Comparison of ENCODE assay signal across 19 mouse cellular contexts in genomic region chr7:139126549-139126948, GRCm38 (mm10). TPM values are rescaled to one million over a fixed set of nuclear protein-coding genes. Genes with fewer than 3 reads are reported as not detected.
A peak's percentile ranks its signal among the peaks of the same experiment; 100 is the strongest.
DNase-seq lines count a peak whose midpoint lies in the region; ATAC-seq and TF ChIP-seq lines count a peak whose summit lies in the region.
"Had no signal": no experiment of that assay in that cellular context is flagged by ENCODE, and none has a peak within 500 bp of the region (broad histone marks: within the 10 kb centered on the region; RNA-seq: fewer than 3 reads in every experiment).

No protein-coding gene starts in this region.

- TF ChIP-seq CTCF in hindbrain, postnatal 0 days (IDR thresholded peaks at IDR 0.05; ENCODE audit: low read depth): no peak
- no peak for TF ChIP-seq CTCF in left cerebral cortex, adult 2 months (IDR thresholded peaks at IDR 0.05)

- peaks cover 8% of the 10 kb centered on the region; the same call in 1 of the 2 replicates for H3K4me1 ChIP-seq in forebrain, embryonic 16.5 days (replicated peaks; ENCODE audit: control insufficient read depth, insufficient read depth, low read length)
- H3K4me1 ChIP-seq in forebrain, embryonic 14.5 days (ENCODE audit: control insufficient read depth, insufficient read depth, low read length): peaks cover 6% of the 10 kb centered on the region; the same call in 1 of the 2 replicates
- 0 out of 2 replicates have a peak, but pooled peaks cover 4% of the 10 kb centered on the region for H3K4me1 ChIP-seq in hindbrain, postnatal 0 days (ENCODE audit: insufficient read depth, low read length)
- H3K4me1 ChIP-seq in hindbrain, embryonic 11.5 days (replicated peaks; ENCODE audit: control insufficient read depth, insufficient read depth, low read length): peaks cover 4% of the 10 kb centered on the region

- 0 out of 2 replicates have a peak, but pooled peaks have one; percentile 15 for ATAC-seq in forebrain, embryonic 16.5 days
- no peak for ATAC-seq in forebrain, embryonic 14.5 days
- peak; percentile 71 for ATAC-seq in hindbrain, postnatal 0 days
- ATAC-seq in hindbrain, embryonic 11.5 days (ENCODE audit: low FRiP score): no peak
- ATAC-seq: hindbrain, embryonic 16.5 days had no signal

- no peaks in the 10 kb centered on the region for H3K36me3 ChIP-seq in forebrain, embryonic 16.5 days (ENCODE audit: control insufficient read depth, insufficient read depth)
- H3K36me3 ChIP-seq in forebrain, embryonic 14.5 days (ENCODE audit: control insufficient read depth, insufficient read depth, low read length): no peaks in the 10 kb centered on the region
- no peaks in the 10 kb centered on the region for H3K36me3 ChIP-seq in hindbrain, postnatal 0 days (ENCODE audit: insufficient read depth, low read length)
- H3K36me3 ChIP-seq in hindbrain, embryonic 11.5 days (ENCODE audit: control insufficient read depth, insufficient read depth, low read length): no peaks in the 10 kb centered on the region
- H3K36me3 ChIP-seq: embryonic facial prominence, embryonic 12.5 days; heart, embryonic 15.5 days had no signal

- intact Hi-C loops in left cerebral cortex, adult 2 months (cut with DNase I): no loop called here
- intact Hi-C loops in left cerebral cortex, postnatal 36 days (cut with DNase I): loop anchor here (5.0 kb wide), 1 partner anchor 61 kb away; no protein-coding TSS in a partner anchor

- 63% methylated on average over 7 of the region's 7 CpGs for WGBS in forebrain, embryonic 16.5 days
- 71% methylated on average over 7 of the region's 7 CpGs for WGBS in forebrain, embryonic 14.5 days
- WGBS in hindbrain, postnatal 0 days: 37% methylated on average over 7 of the region's 7 CpGs
- 80% methylated on average over 7 of the region's 7 CpGs for WGBS in hindbrain, embryonic 11.5 days

- H3K4me3 ChIP-seq in forebrain, embryonic 16.5 days (replicated peaks; ENCODE audit: low read length): no peak overlapping the region
- H3K4me3 ChIP-seq in forebrain, embryonic 14.5 days (ENCODE audit: low read depth, low read length): no peak overlapping the region
- no peak overlapping the region for H3K4me3 ChIP-seq in hindbrain, postnatal 0 days (ENCODE audit: low read length)
- no peak overlapping the region for H3K4me3 ChIP-seq in hindbrain, embryonic 11.5 days (ENCODE audit: low read depth, low read length)
- no peak overlapping the region for H3K4me3 ChIP-seq in left cerebral cortex, adult 2 months
- H3K4me3 ChIP-seq: embryonic facial prominence, embryonic 12.5 days; heart, adult 2 months; heart, embryonic 15.5 days had no signal

- DNase-seq in forebrain, embryonic 14.5 days (ENCODE audit: low spot score): no peak
- DNase-seq in hindbrain, postnatal 0 days (ENCODE audit: low spot score): peak; percentile 34
- no peak for DNase-seq in hindbrain, embryonic 11.5 days (ENCODE audit: low spot score)
- DNase-seq in left cerebral cortex, adult 2 months (ENCODE audit: extremely low spot score in 1 of 2, low spot score in 2 of 2): no peak
- no peak for DNase-seq in left cerebral cortex, postnatal 36 days (ENCODE audit: low spot score in 2 of 2)
- no peak for DNase-seq in thymus, postnatal 10 days (ENCODE audit: low spot score in 2 of 2)
- DNase-seq: adrenal gland, adult 2 months; adrenal gland, postnatal 25 days; cerebellum, adult 2 months; gastrocnemius, postnatal 14 days; heart, adult 2 months; heart, postnatal 14 days; kidney, adult 11 months had no signal

- H3K27me3 ChIP-seq in forebrain, embryonic 16.5 days (replicated peaks; ENCODE audit: control insufficient read depth, insufficient read depth, low read length): no peaks in the 10 kb centered on the region
- no peaks in the 10 kb centered on the region for H3K27me3 ChIP-seq in forebrain, embryonic 14.5 days (replicated peaks; ENCODE audit: control insufficient read depth, insufficient read depth, low read length)
- H3K27me3 ChIP-seq in hindbrain, postnatal 0 days (ENCODE audit: insufficient read depth, low read length): no peaks in the 10 kb centered on the region
- no peaks in the 10 kb centered on the region for H3K27me3 ChIP-seq in hindbrain, embryonic 11.5 days (ENCODE audit: control insufficient read depth, insufficient read depth, low read length)
- H3K27me3 ChIP-seq: embryonic facial prominence, embryonic 12.5 days had no signal

- H3K9ac ChIP-seq in forebrain, embryonic 16.5 days (replicated peaks; ENCODE audit: low read depth, low read length): no peak overlapping the region
- no peak overlapping the region for H3K9ac ChIP-seq in forebrain, embryonic 14.5 days (ENCODE audit: low read length)
- no peak overlapping the region for H3K9ac ChIP-seq in hindbrain, postnatal 0 days (replicated peaks; ENCODE audit: low read length)
- no peak overlapping the region for H3K9ac ChIP-seq in hindbrain, embryonic 11.5 days (ENCODE audit: low read depth, low read length)
- H3K9ac ChIP-seq: embryonic facial prominence, embryonic 12.5 days; heart, embryonic 15.5 days had no signal

- H3K27ac ChIP-seq in forebrain, embryonic 16.5 days (ENCODE audit: low read length): no peak overlapping the region
- no peak overlapping the region for H3K27ac ChIP-seq in forebrain, embryonic 14.5 days (ENCODE audit: low read depth, low read length)
- H3K27ac ChIP-seq in hindbrain, postnatal 0 days: no peak overlapping the region
- H3K27ac ChIP-seq in hindbrain, embryonic 11.5 days (ENCODE audit: low read depth, low read length): no peak overlapping the region
- peak overlapping the region; percentile 28 for H3K27ac ChIP-seq in left cerebral cortex, adult 2 months
- H3K27ac ChIP-seq: embryonic facial prominence, embryonic 12.5 days; heart, adult 2 months; heart, embryonic 15.5 days had no signal

- no peak overlapping the region for H3K4me2 ChIP-seq in forebrain, embryonic 16.5 days (ENCODE audit: low read length)
- no peak overlapping the region for H3K4me2 ChIP-seq in forebrain, embryonic 14.5 days (ENCODE audit: low read length)
- no peak overlapping the region for H3K4me2 ChIP-seq in hindbrain, postnatal 0 days (ENCODE audit: low read depth, low read length)
- no peak overlapping the region for H3K4me2 ChIP-seq in hindbrain, embryonic 11.5 days (replicated peaks; ENCODE audit: low read depth, low read length)
- H3K4me2 ChIP-seq: embryonic facial prominence, embryonic 12.5 days; heart, embryonic 11.5 days; heart, embryonic 15.5 days had no signal

- no peaks in the 10 kb centered on the region for H3K9me3 ChIP-seq in forebrain, embryonic 16.5 days (ENCODE audit: control insufficient read depth, low read length)
- H3K9me3 ChIP-seq in forebrain, embryonic 14.5 days (replicated peaks; ENCODE audit: control insufficient read depth, low read length): no peaks in the 10 kb centered on the region
- no peaks in the 10 kb centered on the region for H3K9me3 ChIP-seq in hindbrain, postnatal 0 days (ENCODE audit: low read length)
- no peaks in the 10 kb centered on the region for H3K9me3 ChIP-seq in hindbrain, embryonic 11.5 days (ENCODE audit: control insufficient read depth, low read length)
- H3K9me3 ChIP-seq: embryonic facial prominence, embryonic 12.5 days; heart, embryonic 15.5 days had no signal

RNA-seq across cellular contexts. Expression of gene Dpysl4, which starts 40.7 kb away (rescaled TPM):
- polyA plus RNA-seq in forebrain, embryonic 16.5 days (2015; fragmentation: Nextera tagmentation; extraction: Ambion mirVana): 103 and 122 TPM in 2 replicates
- polyA plus RNA-seq in forebrain, embryonic 14.5 days (2014; fragmentation: Nextera tagmentation; extraction: Ambion mirVana): 123 and 141 TPM in 2 replicates
- total RNA-seq in hindbrain, postnatal 0 days (2014; rRNA removed): 170 and 187 TPM in 2 replicates
- polyA plus RNA-seq in hindbrain, postnatal 0 days (2015; fragmentation: Nextera tagmentation; extraction: Ambion mirVana): 157 and 161 TPM in 2 replicates
- polyA plus RNA-seq in hindbrain, embryonic 11.5 days (2014; fragmentation: Nextera tagmentation; extraction: Ambion mirVana): 231 and 251 TPM in 2 replicates
- 10 to 100 TPM; 48.2 to 56.9 TPM for total RNA-seq in left cerebral cortex, adult 2 months (2021)
- 10 to 100 TPM; 55.3 to 56.0 TPM for total RNA-seq in left cerebral cortex, postnatal 36 days (2021)
- total RNA-seq: hematopoietic stem cell, adult 5-6 weeks had no signal

Comparison
In these comparisons a context has a peak if more than half of its experiments do, and no peak if none do; other contexts are left out.
1. ATAC-seq: peak in forebrain, embryonic 16.5 days (single experiment) and hindbrain, postnatal 0 days (single experiment); none in forebrain, embryonic 14.5 days (single experiment) and hindbrain, embryonic 11.5 days (single experiment).